Mouse (Mus musculus): ENCODE measurements around the gene Bbs4. TPM values are rescaled to one million over a fixed set of nuclear protein-coding genes. Genes with fewer than 3 reads are reported as not detected.

Gene Bbs4
- polyA plus RNA-seq, 1 experiment from 2014 or later: 12.3 TPM

GRCm38 (mm10) chr9:59336539-59336938 lies 16.8 kb downstream of the Bbs4 start:
- Histone ChIP-seq H3K4me3 (ENCODE audit: low read depth, low read length) (no peak overlapping the region), H3K4me1 (ENCODE audit: insufficient read depth) (no peaks in the 10 kb centered on the region), H3K27me3 (ENCODE audit: insufficient read depth, low read length) (no peaks in the 10 kb centered on the region), H3K27ac (ENCODE audit: low read depth) (no peak overlapping the region), H3K4me2 (no peak overlapping the region), H3K9ac (no peak overlapping the region), H3K36me3 (ENCODE audit: insufficient read depth) (no peaks in the 10 kb centered on the region; the same call in 1 of the 2 replicates), H3K9me3 (ENCODE audit: low read depth, low read length) (no peaks in the 10 kb centered on the region)
- DNase-seq (no peak), ATAC-seq (ENCODE audit: insufficient read depth) (no peak)
- WGBS: 87% methylated on average over 3 of the region's 3 CpGs
- TF ChIP-seq CTCF (IDR thresholded peaks at IDR 0.05; ENCODE audit: low read depth): no peak

- Histone ChIP-seq H3K36me3 (ENCODE audit: insufficient read depth) (peaks cover 12% of the 10 kb centered on the region), H3K9ac (no peak overlapping the region)
These were observed 23.3 kb downstream of the Bbs4 start for GRCm38 (mm10) chr9:59330055-59330454.

GRCm38 (mm10) chr9:59324351-59324750 lies 29.0 kb downstream of the Bbs4 start:
- no peak overlapping the region for H3K9ac ChIP-seq
- H3K36me3 ChIP-seq (ENCODE audit: insufficient read depth): peaks cover 37% of the 10 kb centered on the region
- DNase-seq (no peak), ATAC-seq (ENCODE audit: insufficient read depth) (no peak)
- no peak overlapping the region for H3K4me3 ChIP-seq (ENCODE audit: low read depth, low read length)
- no peaks in the 10 kb centered on the region for H3K27me3 ChIP-seq (ENCODE audit: insufficient read depth, low read length)
- H3K27ac ChIP-seq (ENCODE audit: low read depth): no peak overlapping the region
- no peak for TF ChIP-seq CTCF (IDR thresholded peaks at IDR 0.05; ENCODE audit: low read depth)
- no peak overlapping the region for H3K4me2 ChIP-seq
- H3K4me1 ChIP-seq (ENCODE audit: insufficient read depth): no peaks in the 10 kb centered on the region
- no peaks in the 10 kb centered on the region for H3K9me3 ChIP-seq (ENCODE audit: low read depth, low read length)

More at GRCm38 (mm10) chr9:59330055-59330454, 23.3 kb downstream of the Bbs4 start:
- no peak overlapping the region for H3K4me3 ChIP-seq (ENCODE audit: low read depth, low read length)
- H3K27me3 ChIP-seq (ENCODE audit: insufficient read depth, low read length): no peaks in the 10 kb centered on the region
- H3K27ac ChIP-seq (ENCODE audit: low read depth): no peak overlapping the region
- no peak for TF ChIP-seq CTCF (IDR thresholded peaks at IDR 0.05; ENCODE audit: low read depth)
- no peak overlapping the region for H3K4me2 ChIP-seq
- no peak for DNase-seq
- ATAC-seq (ENCODE audit: insufficient read depth): no peak
- no peaks in the 10 kb centered on the region for H3K9me3 ChIP-seq (ENCODE audit: low read depth, low read length)
- H3K4me1 ChIP-seq (ENCODE audit: insufficient read depth): no peaks in the 10 kb centered on the region
- 87% methylated on average over 5 of the region's 5 CpGs for WGBS

GRCm38 (mm10) chr9:59316206-59316605 lies 37.1 kb downstream of the Bbs4 start:
- no peaks in the 10 kb centered on the region for H3K4me1 ChIP-seq (ENCODE audit: insufficient read depth)
- H3K9me3 ChIP-seq (ENCODE audit: low read depth, low read length): no peaks in the 10 kb centered on the region
- no peaks in the 10 kb centered on the region for H3K27me3 ChIP-seq (ENCODE audit: insufficient read depth, low read length)
- no peak for ATAC-seq (ENCODE audit: insufficient read depth)
- H3K4me2 ChIP-seq: no peak overlapping the region
- 88% methylated on average over 3 of the region's 3 CpGs for WGBS
- no peak overlapping the region for H3K4me3 ChIP-seq (ENCODE audit: low read depth, low read length)
- H3K36me3 ChIP-seq (ENCODE audit: insufficient read depth): peaks cover 60% of the 10 kb centered on the region
- no peak overlapping the region for H3K9ac ChIP-seq
- no peak overlapping the region for H3K27ac ChIP-seq (ENCODE audit: low read depth)
- no peak for TF ChIP-seq CTCF (IDR thresholded peaks at IDR 0.05; ENCODE audit: low read depth)
- no peak for DNase-seq

GRCm38 (mm10) chr9:59311284-59311670 lies 42.0 kb downstream of the Bbs4 start:
- Histone ChIP-seq H3K4me1 (ENCODE audit: insufficient read depth) (no peaks in the 10 kb centered on the region), H3K4me2 (no peak overlapping the region), H3K4me3 (ENCODE audit: low read depth, low read length) (no peak overlapping the region), H3K9ac (no peak overlapping the region), H3K9me3 (ENCODE audit: low read depth, low read length) (no peaks in the 10 kb centered on the region), H3K27me3 (ENCODE audit: insufficient read depth, low read length) (no peaks in the 10 kb centered on the region), H3K36me3 (ENCODE audit: insufficient read depth) (peaks cover 69% of the 10 kb centered on the region), H3K27ac (ENCODE audit: low read depth) (peak overlapping the region; percentile 67; the same call in 1 of the 2 replicates)
- 59% methylated on average over 3 of the region's 3 CpGs for WGBS
- TF ChIP-seq CTCF (IDR thresholded peaks at IDR 0.05; ENCODE audit: low read depth): no peak
- ATAC-seq (ENCODE audit: insufficient read depth) (no peak), DNase-seq (no peak)

GRCm38 (mm10) chr9:59310582-59311283 lies 42.6 kb downstream of the Bbs4 start:
- ATAC-seq (ENCODE audit: insufficient read depth) (peak; percentile 63), DNase-seq (peak; percentile 75)
- H3K4me1 ChIP-seq (ENCODE audit: insufficient read depth): no peaks in the 10 kb centered on the region
- no peaks in the 10 kb centered on the region for H3K27me3 ChIP-seq (ENCODE audit: insufficient read depth, low read length)
- no peak overlapping the region for H3K4me2 ChIP-seq
- no peaks in the 10 kb centered on the region for H3K9me3 ChIP-seq (ENCODE audit: low read depth, low read length)
- no peak for TF ChIP-seq CTCF (IDR thresholded peaks at IDR 0.05; ENCODE audit: low read depth)
- no peak overlapping the region for H3K4me3 ChIP-seq (ENCODE audit: low read depth, low read length)
- peaks cover 74% of the 10 kb centered on the region for H3K36me3 ChIP-seq (ENCODE audit: insufficient read depth)
- no peak overlapping the region for H3K9ac ChIP-seq
- WGBS: 60% methylated on average over 8 of the region's 8 CpGs
- H3K27ac ChIP-seq (ENCODE audit: low read depth): peak overlapping the region; percentile 30; the same call in 1 of the 2 replicates

- DNase-seq: no peak
These were observed 45.4 kb downstream of the Bbs4 start for GRCm38 (mm10) chr9:59307890-59308289.

More at GRCm38 (mm10) chr9:59307890-59308289, 45.4 kb downstream of the Bbs4 start:
- Histone ChIP-seq H3K4me2 (no peak overlapping the region), H3K27ac (ENCODE audit: low read depth) (no peak overlapping the region), H3K9me3 (ENCODE audit: low read depth, low read length) (no peaks in the 10 kb centered on the region), H3K9ac (no peak overlapping the region), H3K27me3 (ENCODE audit: insufficient read depth, low read length) (no peaks in the 10 kb centered on the region), H3K4me1 (ENCODE audit: insufficient read depth) (no peaks in the 10 kb centered on the region), H3K4me3 (ENCODE audit: low read depth, low read length) (no peak overlapping the region), H3K36me3 (ENCODE audit: insufficient read depth) (peaks cover 66% of the 10 kb centered on the region)
- TF ChIP-seq CTCF (IDR thresholded peaks at IDR 0.05; ENCODE audit: low read depth): no peak
- no peak for ATAC-seq (ENCODE audit: insufficient read depth)
- 72% methylated on average over 2 of the region's 2 CpGs for WGBS
